Mouse (Mus musculus): ENCODE measurements at regions not wholly inside any gene's neighbourhood (a gene's known extent, or its start where the extent isn't known, plus 50 kb on each side); places are given as distances from the start of the nearest gene placed in this dataset.
A peak's percentile ranks its signal among the peaks of the same experiment; 100 is the strongest.

DNA sequence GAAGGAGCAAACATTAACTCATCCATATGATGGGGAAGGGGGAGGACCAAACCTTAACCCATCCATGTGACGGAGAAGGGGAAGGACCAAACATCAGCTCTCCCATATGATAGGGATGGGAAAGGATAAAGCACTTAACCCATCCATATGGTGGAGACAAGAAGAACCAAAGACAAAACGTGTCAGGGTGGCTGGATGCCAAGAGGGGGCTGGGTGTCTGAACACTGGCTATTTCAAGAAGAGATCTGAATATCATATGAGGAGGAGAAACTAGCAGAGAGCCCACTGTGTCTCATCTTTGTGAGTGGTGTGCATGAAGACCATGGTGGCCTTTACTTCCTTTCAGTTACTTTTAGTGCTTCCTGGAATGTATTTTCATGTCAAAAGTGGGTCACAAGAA is 207.0 kb downstream of the Rplp1 start:
- no peak for DNase-seq (ENCODE audit: low read depth, low spot score)

DNA sequence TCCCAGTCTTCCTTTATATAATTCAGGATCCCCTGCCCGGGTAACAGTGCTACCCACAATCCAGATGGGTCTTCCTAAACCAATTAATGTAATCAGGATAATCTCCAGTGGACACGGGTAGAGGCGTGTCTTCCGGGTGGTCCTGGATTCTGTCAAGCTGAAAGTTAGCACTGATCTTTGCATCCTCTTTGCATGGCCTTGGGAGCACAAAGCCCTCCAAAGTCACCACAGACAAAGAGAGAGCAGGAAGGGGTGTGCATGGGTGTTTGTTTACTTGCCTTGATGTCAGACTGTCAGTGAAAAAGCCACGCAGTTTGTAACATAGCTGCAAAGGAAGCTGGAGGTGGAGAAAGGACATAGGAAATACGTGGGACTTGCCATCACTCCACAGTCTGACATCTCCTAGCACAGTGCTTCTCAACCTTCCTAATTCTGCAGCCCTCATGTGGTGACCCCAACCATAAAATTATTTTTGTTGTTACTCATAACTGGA is 208.0 kb downstream of the Rplp1 start:
- peak; percentile 53 for DNase-seq (ENCODE audit: low read depth, low spot score)

DNA sequence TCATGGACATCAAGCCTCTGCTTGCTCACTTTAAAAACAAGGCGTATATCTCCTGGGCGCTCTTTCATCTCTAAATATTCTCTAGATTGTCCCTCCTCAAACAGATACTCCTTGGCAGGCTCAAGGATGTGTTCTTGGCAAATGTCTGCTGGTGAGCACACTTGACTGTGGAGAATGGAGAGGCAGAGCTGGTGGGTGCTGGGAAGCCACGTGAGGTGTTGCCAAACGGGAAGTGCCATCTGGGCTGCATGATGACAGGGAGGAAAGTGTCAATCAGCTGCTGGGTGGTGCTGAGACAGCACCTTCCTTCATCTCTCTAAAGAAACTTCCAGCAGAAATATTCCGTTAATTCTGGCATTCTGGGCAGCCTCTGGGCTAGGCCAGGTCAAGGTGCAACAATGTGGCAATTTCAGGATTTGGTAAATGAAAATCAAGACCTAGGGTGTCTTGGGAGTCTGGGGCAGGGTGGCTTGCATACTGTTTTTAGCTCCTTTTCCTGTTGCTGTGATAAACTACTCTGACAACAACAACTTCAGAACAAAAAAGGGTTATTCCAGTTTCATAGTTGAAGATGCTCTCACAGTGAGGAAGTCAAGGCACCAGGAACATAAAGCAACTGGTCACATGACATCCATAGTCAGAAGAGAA is 208.6 kb downstream of the Rplp1 start:
- peak; percentile 55 for DNase-seq (ENCODE audit: low read depth, low spot score)

- no peak for DNase-seq (ENCODE audit: low read depth, low spot score)
Measured at GRCm38 (mm10) chr9:61703301-61703700, 211.0 kb downstream of the Rplp1 start.

DNA sequence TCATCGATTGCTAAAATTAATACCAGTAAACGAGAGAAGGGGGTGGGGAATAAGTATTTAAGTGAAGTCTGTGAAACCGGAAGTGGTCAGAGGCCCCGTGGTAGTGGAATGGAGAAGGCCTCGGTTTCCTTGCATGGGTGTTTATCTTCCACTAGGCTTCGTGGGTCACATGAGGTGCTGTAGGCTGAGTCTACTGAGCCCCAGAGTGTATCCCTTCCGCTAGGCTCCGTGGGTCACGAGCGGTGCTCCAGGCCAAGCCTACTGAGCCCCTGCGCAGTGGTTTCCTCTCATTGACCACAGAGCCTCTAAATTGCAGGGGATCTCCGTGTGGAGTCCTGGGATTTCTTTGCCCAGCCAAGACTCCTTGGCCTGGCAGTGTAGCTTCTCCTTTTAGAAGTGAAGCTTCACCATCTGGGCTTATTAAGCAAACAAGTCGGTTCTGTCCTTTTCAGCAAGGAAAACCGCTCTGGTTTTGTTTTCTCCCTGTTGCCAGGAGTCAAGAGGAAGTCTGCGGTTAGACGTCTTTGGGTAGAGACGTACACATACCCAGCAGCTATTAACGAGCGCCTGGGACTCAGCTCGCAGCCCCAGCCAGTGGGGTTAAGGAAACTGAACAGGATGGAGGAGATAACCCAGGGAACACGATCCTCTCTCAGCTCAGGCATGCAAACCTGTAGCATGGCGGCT is 211.9 kb downstream of the Rplp1 start:
- peak; percentile 87 for DNase-seq (ENCODE audit: low read depth, low spot score)

- DNase-seq (ENCODE audit: low read depth, low spot score) = no peak
Measured at GRCm38 (mm10) chr9:61700576-61700975, 213.8 kb downstream of the Rplp1 start.

GRCm38 (mm10) chr9:61699618-61700017 is 214.7 kb downstream of the Rplp1 start:
- no peak for DNase-seq (ENCODE audit: low read depth, low spot score)

DNA sequence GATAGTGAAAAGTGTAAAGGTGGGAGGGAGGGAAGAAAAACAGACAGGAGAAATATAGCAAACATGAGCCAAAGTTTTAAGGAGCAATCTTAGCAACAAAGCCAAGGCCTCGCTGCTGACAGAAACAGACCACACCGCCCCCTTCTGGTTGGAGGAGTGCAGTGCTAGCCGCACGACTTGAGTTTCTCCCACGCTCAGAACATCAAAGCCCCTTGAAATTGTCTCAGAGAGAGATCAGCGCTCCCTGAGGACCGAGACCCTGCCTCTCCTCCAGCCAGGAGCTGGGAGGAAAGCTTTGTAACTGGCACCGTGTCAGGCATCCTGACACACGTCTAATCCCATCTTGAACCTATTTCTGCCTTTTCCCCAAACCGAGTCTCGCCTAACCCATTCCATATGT is 216.4 kb downstream of the Rplp1 start:
- DNase-seq (ENCODE audit: low read depth, low spot score) = peak; percentile 93

DNA sequence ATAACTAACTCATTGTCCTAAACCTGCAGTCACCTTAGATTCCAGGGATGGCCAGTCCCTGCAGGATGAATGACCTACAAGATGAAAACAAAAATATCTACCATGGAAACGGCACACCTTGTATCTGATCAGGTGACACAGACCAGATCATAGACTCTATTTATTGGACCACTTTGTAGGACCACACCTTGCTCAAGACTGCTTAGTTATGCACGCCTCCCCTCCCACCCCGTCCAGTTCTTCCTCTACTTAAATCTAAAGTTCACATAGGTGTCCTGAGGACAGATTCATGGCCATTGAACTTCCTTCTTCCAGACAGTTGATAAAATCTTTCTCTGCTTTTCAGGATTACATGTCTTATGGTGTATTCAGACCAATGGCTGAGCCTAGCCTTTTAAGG is 217.5 kb downstream of the Rplp1 start:
- no peak for DNase-seq (ENCODE audit: low read depth, low spot score)

GRCm38 (mm10) chr9:61695821-61696220 is 218.5 kb downstream of the Rplp1 start:
- DNase-seq (ENCODE audit: low read depth, low spot score) = no peak

DNA sequence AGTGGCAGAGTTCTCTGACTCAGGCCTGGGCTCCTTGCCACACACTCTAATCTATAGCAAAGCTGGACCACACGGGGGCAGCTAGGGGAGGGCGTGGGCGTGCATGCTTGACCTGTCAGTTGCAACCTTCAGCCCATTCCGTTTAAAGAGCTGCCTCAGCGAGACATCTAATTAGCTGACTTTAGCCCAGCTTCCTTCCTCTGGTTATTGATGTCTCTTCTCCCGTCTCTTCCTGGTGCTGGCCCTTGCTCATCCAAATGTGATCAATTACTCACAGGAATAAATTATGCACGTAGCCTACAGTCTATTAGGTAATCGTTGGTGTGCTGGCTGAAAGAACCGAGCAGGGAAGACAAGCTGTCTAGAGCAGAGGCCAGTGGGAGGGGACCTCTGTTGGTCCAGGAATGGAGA is 219.0 kb downstream of the Rplp1 start:
- no peak for DNase-seq (ENCODE audit: low read depth, low spot score)

DNA sequence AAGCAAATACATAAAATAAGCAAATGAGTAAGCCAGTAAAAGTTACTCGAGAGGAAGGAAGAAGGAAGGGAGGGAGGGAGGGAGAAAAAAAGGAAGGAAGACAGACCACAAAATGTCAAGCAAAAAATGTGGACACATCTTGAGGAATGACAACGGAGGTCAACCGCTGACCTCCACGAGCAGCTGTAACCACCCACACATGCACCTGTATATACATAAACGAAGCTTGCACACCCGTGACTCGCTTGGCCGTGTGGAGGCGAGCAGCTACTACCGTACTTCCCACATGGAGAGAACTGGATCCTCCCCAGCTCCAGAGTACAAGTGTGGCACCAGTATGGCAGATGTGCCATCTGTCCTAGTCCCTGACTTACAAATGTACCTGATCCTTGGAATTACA is 220.1 kb downstream of the Rplp1 start:
- no peak for DNase-seq (ENCODE audit: low read depth, low spot score)

- DNase-seq (ENCODE audit: low read depth, low spot score) = no peak
Measured at GRCm38 (mm10) chr9:61690786-61691185, 223.6 kb downstream of the Rplp1 start.

DNA sequence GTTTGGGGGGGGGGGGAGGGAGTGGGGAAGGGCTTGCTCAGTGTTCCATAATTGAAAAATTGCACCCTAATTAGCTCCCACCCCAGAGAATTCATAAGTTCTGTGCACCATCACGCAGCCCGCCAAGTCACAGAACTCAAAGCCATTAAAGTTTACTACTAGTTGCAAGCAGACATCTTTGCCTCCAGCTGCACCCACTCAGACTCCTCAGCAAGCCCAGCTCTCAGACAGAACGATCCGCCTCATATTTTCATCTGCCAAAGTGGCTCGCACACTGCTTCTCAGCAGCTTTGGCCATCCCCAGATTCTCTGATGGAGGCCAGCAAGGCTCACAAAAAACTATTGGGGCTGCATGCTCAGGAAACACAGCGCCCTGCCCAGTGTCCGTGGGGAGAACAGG is 224.4 kb downstream of the Rplp1 start:
- no peak for DNase-seq (ENCODE audit: low read depth, low spot score)

GRCm38 (mm10) chr9:61689516-61689915 is 224.8 kb downstream of the Rplp1 start:
- DNase-seq (ENCODE audit: low read depth, low spot score) = no peak

DNA sequence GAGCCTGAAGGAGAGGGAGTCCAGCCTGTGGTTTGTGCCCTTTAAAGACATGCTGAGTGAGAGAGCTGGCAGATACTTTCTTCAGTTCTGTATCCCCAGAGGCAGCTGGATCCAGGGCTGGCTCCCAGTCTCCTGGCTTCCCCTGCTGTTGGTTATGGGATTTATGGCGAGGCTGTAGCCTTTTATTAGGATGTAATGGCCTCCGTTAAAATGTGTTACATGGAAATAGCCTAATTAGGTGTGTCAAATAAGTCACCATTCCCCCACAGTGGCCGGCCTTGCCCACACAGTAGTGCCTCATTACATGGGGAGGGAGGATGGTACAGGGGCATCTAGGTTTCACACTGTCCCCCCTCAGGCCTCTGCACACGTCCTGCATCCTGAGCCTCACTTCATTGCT is 230.8 kb downstream of the Rplp1 start:
- no peak for DNase-seq (ENCODE audit: low read depth, low spot score)

DNA sequence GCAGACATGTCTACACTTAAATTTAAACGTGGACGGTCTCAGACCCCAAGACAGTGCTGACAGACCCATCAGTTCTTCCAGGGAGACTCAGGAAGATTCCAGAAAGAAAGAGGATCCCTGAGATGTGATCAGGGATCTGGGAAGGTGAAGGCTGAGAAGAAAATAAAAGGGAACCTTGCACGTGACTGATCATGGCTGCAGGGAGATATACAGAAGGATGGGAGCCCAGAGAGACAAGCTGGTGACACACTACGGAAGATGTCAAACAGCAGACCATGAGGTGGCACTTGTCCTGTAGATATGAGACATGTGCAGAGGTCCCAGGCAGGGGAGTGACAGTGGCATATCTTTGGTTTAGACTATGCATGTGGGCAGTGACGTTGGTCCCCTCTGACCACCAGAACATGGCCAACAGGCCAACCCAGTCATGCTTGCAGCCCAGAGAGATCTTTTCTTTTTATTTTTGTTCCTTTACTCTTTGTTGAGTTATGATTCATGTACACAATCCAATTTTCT is 231.5 kb downstream of the Rplp1 start:
- DNase-seq (ENCODE audit: low read depth, low spot score) = no peak

DNA sequence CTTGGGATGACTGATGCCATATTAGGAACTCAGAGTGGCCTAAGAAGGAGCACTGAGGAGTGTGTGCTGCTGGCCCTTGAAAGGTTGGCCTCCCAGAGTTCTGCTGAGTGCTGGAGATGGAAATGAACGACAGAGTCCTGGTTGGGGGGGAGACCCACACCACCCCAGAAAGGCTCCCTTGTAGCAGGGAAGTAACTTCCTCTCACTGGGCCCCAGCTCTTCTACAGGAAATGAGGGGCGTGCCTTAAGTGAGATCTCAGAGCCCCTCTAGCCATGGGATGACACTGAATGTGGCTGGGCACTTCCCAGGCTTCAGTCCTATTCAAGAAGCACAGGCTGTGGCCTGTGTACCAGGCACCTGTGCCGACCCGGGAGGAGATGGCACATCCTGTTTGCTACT is 232.0 kb downstream of the Rplp1 start:
- peak; percentile 58 for DNase-seq (ENCODE audit: low read depth, low spot score)

DNA sequence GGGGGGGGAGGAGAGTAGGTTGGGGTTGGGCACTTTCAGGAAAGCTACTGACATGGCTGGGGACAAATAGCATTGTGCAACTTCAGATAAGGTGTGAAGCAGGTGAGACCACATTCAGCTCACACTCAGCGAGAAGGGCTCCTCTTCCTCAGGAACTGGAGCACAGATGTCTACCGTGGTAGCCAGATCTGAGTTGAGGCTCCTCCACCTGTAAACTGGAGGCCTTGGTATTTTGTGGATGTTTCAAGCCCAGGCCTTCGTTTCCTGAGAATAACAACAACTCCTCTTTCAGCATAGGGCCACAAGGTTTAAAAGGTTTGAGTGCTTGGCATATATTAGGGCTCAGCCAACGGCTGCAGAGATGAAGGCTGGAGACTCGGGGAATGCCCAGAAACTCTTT is 232.9 kb downstream of the Rplp1 start:
- DNase-seq (ENCODE audit: low read depth, low spot score) = peak; percentile 59

- DNase-seq (ENCODE audit: low read depth, low spot score) = peak; percentile 84
Measured at GRCm38 (mm10) chr9:61680911-61681311, 233.4 kb downstream of the Rplp1 start.

DNA sequence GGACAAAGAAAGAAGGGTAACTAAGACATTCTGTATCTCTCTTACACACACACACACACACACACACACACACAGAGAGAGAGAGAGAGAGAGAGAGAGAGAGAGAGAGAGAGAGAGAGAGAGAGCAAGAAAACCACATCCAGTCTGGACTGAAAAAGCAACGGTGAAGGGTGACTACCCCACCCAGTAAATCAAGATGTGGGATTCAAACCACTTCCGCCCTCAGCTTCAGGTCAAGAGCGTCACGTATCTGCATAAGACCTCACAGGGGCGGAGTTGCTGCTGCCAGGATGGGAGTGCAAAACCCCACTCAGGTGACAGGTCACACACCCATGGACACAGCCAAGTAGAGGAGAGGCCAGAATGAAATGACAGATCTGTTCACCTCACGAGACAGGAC is 234.7 kb downstream of the Rplp1 start:
- peak; percentile 89 for DNase-seq (ENCODE audit: low read depth, low spot score)

DNA sequence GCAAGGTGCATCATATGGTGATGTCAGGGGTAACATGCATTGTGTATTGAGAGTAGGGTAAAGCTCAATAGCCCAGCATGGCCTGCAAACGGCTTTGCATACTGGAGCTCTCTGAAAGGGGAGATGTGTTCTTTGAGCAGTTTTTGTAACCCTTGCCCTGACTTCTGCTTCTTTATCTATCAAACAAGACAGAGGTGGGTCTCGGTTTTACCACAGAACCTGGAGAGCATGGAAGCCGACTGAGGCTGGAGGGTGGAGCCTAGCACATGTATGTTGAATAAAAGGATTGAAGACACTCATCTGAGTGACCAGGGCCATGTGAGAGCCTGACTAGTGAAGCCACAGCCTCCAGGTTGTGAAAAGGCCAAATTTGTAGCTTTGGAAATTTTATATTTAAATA is 236.7 kb downstream of the Rplp1 start:
- no peak for DNase-seq (ENCODE audit: low read depth, low spot score)

DNA sequence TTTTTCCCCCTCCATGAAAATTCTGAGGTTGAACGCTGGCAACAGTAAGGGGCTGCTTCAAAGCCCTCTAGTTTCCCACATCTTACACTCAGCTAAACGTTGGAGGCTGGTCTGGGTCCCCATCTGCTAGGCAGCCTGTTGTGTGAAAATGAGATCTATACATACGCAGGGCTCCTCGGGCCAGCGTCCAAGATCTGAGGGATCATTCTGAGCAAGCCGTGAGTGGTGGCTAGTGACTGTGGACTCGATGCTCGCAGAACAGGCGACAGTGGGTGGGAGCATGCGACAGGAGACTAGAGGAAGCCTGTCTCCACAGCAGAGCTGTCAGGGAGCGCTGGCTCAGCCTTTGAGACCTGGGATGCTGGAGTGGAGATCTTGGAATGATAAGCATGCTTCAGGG is 237.3 kb downstream of the Rplp1 start:
- DNase-seq (ENCODE audit: low read depth, low spot score) = no peak
